Mouse (Mus musculus): ENCODE data around the gene Mgst3. TPM values are rescaled to one million over a fixed set of nuclear protein-coding genes. Genes with fewer than 3 reads are reported as not detected.

Mgst3 gene
- total RNA-seq (2021), result 100 to 1,000 TPM; 324 to 329 TPM

DNA sequence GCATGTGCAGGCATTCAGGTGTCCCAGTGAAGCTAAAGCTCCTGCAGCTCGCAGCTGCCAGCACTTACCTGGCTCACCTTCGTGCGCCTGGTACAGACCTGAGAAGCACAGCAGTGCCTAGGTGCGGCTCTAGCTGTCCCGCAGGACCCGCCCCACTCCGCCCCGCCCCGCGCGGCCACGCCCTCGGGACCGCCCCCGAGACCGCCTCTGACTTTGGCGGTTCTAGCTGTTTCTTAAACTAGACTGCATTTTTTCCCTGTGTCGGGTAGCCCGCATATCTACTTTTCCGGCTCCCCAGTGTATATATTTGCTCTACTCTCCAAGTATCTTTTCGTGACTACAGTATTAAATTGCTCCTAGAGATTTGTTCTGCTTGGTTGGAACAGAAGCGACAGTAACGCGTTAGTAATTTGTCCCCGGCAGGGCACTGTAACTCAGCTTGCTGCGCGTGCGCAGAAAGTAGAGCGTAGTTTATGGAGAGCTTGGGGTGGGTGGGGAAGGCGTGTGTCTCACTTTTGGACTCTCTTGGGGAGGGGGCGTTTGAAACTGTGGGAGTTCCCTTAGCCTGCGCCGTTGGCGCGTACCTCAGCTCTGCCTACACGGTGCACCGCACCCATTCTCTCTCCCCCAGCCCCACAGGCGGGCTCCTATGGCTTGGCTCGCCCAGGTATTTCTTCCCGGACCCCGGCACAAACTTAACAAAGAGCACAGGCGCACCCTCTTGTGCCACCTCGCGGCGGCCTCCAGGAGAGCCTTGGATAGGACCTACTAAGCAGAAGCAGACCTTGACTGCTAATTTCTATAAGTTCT, at the start of gene Mgst3:
Gene Mgst3 (minus strand): TSS at position 159 of the 810 bp plus-strand sequence.
- intact Hi-C loops (cut with DNase I), result loop anchor here (1.0 kb wide), 2 partner anchors 24 to 174 kb away; no protein-coding TSS in a partner anchor
- DNase-seq, result peak; percentile 96 to 97

DNA sequence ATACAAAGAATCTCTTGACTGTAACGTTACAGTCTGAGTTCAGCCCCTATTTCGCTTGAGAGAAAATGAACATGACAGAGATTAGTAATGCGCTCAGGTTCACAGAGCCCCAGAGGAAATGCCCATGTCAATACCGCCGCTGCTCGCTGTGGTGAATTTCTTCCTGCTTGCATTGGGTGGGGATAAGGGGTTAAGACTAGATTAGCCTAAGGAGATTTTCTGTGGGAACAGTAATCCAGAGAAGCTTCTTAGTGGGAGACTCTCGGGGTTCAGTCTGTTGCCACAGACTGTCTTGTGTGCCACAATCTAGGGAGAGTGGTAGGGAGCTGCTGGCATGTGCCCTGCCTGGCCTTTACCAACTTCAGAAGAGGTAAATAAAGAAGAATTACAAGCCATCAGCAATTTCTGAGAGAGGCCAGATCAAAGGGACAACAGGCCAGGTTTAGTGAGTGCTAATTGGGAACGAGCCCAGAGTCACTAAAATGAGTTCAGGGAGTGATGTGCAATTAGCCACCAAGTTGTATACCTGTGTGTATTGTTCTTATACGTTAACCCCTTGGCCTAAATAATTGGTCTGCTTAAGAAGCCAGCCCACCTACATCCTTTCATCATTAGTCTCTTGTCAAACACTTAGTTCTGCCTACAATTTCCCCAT, 44.7 kb upstream of the Mgst3 start:
- no peak for DNase-seq
- intact Hi-C loops (cut with DNase I), result no loop called here

DNA sequence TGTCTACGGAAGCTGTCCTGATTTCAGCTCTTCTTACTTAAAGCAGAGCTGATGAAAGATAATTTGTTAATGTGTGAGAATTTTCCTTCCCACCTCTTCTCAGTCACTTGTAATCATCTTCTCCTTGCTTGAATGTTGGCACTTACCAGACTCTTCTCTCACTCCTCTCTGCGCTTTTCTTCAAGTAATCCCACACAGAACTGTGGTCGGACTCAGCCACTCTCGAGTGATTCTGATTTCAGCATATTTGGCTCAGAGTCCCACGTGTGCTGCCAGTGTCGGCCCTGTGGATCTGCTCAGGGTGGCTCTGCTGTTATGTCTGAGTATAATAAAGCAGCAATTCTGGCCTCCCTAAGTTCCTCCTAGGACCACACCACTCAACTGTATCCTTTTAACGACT, 43.5 kb upstream of the Mgst3 start:
- no peak for DNase-seq

DNA sequence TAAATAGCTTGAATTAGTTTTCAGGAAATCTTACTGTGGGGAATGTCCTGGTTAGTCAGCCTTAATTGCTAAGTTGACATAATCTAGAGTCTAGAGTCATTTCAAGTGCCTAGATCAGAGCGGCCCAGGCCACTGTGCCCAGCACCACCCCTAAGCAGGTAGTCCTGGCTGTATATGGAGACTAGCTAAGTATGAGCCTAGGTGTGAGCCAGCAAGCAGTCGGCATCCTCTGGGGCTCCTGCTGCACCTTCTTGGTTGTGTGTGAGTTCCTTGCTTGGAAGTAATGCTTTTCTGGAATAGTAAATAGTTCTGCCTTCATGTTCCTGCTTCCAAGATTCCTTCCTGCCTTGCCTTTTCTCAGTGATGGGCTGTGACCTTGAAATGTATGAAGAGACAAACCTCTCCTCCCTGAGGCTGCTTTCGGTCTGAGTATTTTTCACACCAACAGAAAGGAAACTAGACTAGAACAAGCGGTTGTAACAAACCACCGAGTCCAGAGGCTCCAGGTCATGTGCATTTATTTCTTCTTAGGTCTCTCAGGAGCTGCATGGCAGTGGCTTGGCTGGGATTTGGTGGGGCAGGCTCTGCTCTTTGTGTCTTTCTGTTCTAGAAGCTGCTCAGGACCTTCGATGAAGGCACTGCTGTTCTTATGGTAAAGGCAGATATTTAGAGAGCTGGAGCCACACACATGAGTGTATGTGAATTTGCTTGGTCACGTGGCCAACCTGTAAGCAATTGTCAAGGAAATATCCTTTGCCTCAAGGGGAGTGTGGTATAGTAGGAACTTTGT, 42.7 kb upstream of the Mgst3 start:
- intact Hi-C loops (cut with DNase I), result no loop called here
- no peak for DNase-seq

More for the DNA sequence above, 43.5 kb upstream of the Mgst3 start:
- intact Hi-C loops (cut with DNase I), result no loop called here

DNA sequence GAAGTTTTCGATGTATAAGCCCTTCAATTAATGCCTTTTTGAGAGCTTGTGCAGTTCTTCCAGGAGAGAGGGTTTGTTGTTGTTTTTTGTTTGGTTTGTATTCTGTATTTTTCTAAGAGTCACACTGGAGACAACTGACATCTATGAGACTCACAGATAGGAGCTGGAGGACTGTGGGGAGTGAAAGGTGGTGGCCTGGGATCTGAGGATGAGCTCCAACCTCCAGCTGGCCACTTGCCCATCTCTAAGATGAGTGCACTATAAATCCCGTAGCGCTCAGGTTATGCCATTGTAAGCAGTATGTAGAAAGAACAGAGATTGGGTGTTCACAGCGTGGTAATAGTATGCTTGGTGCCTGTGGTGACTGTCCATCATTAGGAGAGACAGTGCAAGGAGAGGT, 41.3 kb upstream of the Mgst3 start:
- DNase-seq, result no peak
- intact Hi-C loops (cut with DNase I), result no loop called here

DNA sequence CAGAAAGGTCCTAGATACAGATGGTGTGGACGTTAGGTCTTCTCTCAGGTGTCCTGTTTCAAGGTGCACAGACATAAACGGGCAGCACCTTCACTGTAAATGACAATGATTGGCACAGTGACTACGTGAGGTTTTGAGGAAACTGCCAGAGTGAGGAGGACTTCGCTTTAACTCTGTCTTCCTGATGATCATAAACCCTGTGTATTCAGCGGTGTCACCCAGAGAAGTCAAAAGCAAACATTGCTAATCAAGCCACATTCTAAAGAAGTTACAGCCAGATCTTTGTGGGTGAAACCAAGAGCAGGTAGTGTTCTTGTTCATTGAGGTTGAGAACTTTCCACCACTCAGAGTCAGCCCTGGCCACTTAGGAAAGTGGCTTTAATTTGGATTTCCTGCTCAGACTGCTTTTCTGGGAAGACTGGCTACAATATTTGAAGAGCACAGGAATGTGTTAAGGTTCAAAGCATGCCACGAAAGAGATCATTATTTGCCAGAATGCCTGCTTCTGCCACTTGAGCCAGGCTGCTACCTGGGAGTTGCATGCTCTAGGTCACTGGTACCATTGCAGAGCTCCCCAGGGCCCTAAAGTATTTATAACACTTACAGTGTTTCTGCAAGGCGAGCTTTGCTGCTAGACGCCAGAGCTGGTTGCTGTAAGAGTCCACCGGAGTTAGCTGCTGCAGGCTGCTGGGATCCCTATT, 37.5 kb upstream of the Mgst3 start:
- DNase-seq, result no peak
- intact Hi-C loops (cut with DNase I), result no loop called here

DNA sequence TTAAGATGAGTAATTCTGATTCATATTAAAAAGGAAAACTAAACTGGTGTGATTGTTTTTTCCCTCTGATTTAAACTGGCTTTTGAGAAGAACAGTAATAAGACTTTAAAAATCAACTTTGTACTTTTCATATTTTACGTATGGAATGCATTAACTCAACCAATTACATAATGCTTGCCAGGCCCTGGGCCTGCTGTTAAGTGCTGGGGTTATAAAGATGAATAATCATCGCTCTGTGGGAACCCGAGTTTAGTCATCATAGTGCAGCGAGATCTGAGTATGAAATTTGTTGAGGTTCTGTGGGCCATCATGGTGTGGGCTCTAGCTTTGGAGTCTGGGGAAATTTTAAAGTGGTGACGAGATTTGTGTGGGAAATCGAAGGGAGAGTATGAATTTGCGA, 33.0 kb upstream of the Mgst3 start:
- intact Hi-C loops (cut with DNase I), result no loop called here
- DNase-seq, result no peak

DNA sequence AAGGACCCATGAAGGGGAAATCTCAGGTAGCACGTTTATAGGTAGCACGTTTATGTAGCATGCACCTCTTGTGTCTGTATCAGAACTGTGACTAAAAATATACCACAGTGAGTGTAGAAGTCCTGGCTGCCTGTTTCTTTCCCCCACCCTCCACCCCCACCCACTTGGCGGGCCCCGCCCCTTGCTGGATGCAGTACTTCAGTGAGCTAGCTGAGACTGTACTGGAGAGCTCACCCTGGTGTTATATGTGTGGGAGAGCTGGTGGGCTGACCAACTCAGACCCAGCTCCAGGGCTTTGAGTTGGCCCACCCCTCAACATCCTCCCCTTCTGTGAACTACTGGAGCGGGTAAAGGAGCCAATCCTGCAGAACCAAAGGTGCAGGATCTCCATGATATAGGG, 31.9 kb upstream of the Mgst3 start:
- intact Hi-C loops (cut with DNase I), result no loop called here
- DNase-seq, result peak in 1 of 2 experiments; percentile 21

DNA sequence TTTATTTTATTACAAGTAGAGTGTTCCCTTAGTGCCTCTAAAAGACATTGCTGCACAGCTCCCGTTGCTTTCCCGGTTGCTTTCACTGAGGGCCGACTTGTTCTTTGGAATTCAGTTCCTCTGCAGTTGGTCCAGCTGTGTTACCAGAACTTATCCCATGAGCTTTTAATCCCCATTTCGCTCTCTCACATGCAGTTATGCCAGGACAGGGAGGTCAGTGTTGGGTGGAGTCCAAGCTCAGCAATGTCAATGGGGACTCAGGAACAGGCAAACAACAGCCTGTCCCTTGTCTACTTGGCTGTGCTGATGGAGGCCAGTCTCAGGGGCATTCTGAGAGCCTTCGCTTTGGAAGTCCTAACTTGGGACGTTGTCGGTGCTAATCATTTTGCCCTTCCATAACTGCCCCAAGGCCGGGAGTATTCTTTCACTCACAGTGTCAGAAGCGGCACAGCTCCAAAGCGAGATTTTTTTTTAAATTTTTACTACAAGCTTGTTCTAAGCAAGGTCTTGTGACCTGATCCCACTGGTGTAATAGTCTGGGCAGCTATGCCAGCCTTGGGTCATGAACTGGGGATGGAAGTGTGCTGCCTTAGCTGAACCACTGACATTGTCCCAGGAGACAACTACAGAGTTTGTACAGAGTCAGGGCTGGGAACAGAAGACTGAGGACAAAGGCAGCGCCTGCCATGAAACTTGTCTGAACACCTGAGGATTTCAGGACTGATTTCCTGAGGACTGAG, 29.0 kb upstream of the Mgst3 start:
- intact Hi-C loops (cut with DNase I), result loop anchor here (5.0 kb wide), 1 partner anchor 100 kb away; no protein-coding TSS in a partner anchor
- DNase-seq, result peak; percentile 50 to 58

DNA sequence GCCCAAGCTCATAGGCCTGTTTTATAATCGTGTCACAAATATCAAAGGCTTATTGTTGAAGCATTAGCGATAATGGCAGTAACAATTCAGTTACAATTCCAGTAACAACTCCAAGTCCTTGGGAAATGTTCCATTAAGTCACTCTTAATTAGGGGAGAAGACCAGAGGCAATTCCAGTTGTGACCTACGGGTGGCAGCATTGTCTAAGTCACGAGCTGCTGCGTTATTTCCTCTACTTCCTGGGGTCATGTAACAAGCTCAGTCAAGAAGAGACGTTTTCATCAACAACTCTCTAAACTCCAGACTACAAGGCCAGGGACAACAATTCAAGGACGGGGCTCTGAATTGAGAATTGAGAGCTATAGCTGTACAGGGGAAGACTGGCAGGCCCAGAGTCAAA, 21.2 kb upstream of the Mgst3 start:
- intact Hi-C loops (cut with DNase I), result loop anchor here (1.0 to 10.0 kb wide), 4 partner anchors 222 to 480 kb away; no protein-coding TSS in a partner anchor
- peak; percentile 78 to 83 for DNase-seq

DNA sequence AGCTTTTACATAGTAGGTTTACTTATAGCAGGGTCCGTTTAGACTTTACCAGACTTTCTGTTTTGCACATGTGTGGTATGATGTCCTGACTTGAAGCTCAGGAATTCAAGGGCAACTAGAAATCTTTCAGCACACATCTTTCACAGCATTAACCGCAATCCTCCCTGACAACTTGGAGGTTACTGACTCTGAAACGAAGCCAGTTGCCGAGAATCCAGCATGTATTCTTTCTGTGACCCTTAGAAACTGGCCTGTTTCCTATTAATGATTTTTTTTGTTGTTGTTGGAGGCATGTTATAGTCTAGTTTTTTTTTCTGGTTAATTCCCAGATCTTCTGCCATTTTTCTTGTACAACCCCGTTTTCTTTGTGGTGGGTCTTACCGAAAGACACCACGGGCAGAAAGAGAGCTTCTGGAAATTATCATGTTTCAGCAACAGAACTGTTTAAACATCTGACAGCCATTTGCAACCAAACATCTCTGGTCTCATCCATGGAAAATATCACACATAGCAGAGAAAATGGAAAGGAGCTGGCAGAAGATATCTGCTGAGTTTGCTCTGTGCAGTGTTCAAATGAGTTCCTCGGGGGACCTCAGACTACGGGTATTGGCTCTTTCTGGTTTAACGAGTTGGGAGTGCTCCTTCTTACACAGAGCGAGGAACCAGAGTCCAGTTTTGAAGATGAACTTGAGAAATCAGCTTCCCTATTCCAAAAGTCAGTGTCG, 18.5 kb upstream of the Mgst3 start:
- DNase-seq, result no peak
- intact Hi-C loops (cut with DNase I), result loop anchor here (10.0 kb wide), 1 partner anchor 483 kb away; no protein-coding TSS in a partner anchor

DNA sequence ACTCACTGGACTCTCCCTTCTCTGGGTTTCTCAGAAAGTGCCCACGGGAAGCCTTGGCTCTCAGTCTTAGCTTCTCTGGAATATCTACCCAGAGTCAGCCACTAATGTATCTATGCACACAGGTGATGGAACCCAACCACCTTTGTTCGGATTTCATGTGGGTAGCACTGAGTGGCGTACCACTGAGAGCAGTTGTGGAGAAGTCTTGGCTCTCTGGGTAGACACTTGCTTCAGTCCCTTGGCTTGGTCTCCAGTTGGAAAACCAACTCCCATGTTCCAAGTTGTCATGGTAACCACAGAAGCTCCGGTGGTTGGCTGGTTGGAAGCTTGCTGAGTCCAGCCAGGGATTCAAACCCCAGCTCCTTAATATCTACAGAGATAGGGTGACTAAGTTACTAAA, 16.0 kb upstream of the Mgst3 start:
- intact Hi-C loops (cut with DNase I), result no loop called here
- no peak for DNase-seq

DNA sequence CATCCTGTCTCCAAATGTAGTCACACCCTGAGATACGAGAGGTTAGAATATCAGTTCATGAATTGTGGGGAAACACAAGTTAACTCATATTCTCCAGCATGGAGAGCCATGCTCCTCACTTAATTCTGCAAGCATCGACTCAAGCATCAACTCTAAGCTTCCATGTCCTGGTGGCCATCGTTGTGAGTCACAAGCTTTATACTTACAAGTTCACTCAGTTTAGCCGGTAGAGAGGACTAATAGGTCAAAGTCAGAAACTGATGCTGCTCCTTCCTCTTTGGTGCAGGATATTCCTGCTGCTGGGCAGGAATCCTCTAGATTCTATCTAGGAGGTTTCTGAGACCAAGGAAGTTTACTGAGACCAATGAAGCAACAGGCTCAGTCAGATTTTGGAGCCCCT, 11.6 kb upstream of the Mgst3 start:
- DNase-seq, result no peak
- intact Hi-C loops (cut with DNase I), result no loop called here

DNA sequence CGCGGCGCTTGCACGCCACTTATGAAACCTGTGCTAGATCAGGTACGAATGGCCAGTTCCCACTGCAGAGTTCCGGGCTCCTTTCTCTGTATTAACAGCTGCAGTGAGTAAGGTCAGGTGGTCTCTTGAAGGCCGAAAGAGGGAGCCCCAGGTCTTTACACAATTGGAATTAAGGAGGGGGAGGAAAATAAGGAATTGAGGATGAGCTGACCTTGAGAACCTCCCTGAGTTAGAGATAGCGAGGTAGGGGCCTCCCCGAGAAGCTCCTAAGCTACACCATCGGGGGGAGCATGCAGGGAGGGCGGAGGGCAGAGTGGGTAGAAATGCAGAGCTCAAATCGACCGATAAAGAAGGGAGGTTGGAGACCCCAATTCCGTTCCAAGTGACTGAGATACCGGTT, 360 bp downstream of the Mgst3 start:
- DNase-seq, result no peak
- intact Hi-C loops (cut with DNase I), result no loop called here

DNA sequence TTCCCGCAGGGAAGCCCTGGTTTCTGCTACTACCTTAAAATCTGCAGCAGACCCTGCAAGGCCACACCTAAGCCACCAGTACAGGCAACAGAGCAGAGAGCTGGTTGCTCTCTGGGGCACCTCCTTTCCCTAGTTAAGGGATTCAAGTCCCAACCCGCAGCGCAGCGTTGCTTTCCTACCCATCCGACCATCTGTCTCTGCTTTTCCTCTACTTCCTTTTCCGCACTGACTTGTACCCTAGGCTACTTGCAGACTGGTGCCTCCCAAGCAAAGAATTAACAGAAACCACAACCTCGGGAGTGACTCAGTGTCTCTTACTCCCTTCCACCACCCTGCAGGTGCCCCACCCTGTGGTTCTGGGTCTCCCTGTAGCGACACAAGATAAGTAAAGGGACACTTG, 954 bp downstream of the Mgst3 start:
- intact Hi-C loops (cut with DNase I), result no loop called here
- peak; percentile 17 to 48 for DNase-seq

DNA sequence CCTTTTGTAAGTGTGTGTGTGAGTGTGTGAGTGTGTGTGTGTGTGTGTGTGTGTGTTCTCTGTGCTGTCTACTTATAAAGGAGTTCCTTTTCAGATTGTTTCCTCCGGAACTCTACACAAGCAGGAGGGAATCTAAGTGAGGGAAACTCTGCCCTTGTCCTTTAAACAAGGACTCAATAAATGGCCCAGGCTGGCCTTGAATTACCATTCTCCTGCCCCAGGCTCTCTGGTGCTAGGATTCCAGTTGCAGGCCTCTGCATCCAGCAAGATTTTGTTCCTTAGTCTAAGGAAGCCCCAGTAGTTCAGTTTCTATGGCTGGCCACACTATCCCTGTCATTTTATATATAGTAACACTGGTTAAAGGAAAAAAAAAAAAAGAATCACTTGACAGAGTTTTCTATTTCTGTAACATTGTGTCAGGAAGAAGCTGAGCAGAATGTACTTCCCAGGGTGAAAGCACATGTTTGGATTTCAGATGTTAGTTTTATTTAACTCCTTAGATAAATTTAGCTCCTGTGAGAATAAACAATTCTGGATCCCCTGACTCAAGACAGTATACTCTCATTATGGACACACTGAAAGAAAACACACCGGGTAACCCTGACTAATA, 1.5 kb downstream of the Mgst3 start:
- no peak for DNase-seq
- intact Hi-C loops (cut with DNase I), result no loop called here

DNA sequence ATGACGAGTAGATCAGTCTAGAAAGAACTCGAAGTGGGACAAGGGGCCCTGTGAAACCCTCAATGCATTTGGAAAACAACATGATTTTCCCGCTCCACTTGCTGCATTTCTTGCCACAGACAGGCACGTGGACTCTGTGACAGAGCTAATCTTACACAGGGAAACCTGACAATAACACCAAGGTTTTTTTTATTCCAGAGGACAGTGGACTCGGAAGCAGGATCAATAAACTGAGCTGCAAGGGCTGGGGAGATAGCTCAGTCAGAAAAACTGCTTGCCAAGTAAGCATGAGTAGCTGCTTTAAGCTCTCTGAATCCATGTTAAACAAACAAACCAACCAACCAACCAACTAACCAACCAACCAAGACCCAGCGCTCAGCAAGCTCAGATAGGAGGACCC, 2.4 kb downstream of the Mgst3 start:
- intact Hi-C loops (cut with DNase I), result no loop called here
- DNase-seq, result no peak

DNA sequence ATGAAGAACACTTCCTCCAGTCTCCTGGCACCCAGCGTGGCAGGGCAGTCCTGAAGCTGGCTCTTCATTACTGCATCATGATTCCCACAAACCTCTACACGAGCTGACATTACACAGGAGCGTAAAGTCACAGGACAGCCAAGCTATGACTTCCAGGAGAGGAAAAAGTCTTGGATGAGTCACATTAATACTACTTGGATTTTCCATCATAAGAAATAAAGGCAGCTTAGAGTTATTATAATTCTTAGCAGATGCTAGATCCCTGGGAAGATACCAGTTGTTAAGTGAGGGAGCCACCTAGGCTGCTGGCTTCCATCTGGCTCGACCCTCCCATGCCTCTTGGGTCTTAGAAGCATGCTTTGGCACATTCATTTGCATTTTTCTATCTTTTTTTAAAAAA, 3.3 kb downstream of the Mgst3 start:
- intact Hi-C loops (cut with DNase I), result no loop called here

DNA sequence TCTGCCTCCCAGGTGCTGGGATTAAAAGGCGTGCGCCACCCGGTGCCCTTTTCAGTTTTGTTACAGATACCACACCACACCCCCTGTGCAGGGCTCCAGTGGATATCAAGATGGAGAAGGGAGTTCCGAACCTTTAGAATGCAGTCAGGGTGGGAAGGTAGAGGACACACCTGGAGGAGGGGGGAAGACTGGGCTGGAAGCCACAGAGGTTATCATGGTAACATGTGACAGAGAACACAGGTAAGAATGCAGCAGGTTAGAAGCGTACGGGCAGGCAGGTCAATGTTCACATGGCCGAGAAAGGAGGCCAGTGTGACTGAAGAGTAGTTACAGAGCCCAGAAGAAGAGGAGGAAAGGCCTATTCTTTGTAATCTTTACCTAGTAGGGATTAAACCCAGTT, 4.1 kb downstream of the Mgst3 start:
- intact Hi-C loops (cut with DNase I), result no loop called here
- no peak for DNase-seq

More for the DNA sequence above, 3.3 kb downstream of the Mgst3 start:
- no peak for DNase-seq
